Mouse (Mus musculus): ENCODE results near the gene Cyp4f39. TPM values are rescaled to one million over a fixed set of nuclear protein-coding genes. Genes with fewer than 3 reads are reported as not detected.

The Cyp4f39 gene
- polyA plus RNA-seq, 1 experiment from 2014 or later = 3.5 TPM

GRCm38 (mm10) chr17:32435151-32435550, 17.4 kb upstream of the Cyp4f39 start:
- no peak overlapping the region for H3K4me3 ChIP-seq
- H3K9me3 ChIP-seq = no peaks in the 10 kb centered on the region
- no peaks in the 10 kb centered on the region for H3K4me1 ChIP-seq
- no peak for ATAC-seq (ENCODE audit: insufficient number of reproducible peaks, insufficient read depth, low FRiP score, low TSS enrichment, low read depth)
- H3K9ac ChIP-seq = 0 out of 2 replicates have a peak overlapping the region, but pooled peaks have one; percentile 27
- H3K27ac ChIP-seq = no peak overlapping the region
- H3K4me2 ChIP-seq = no peak overlapping the region
- H3K27me3 ChIP-seq = no peaks in the 10 kb centered on the region
- 69% methylated on average over 5 of the region's 5 CpGs for WGBS
- no peaks in the 10 kb centered on the region for H3K36me3 ChIP-seq

- Histone ChIP-seq H3K9ac (no peak overlapping the region), H3K27ac (no peak overlapping the region)
Observed at GRCm38 (mm10) chr17:32437106-32437505, 15.4 kb upstream of the Cyp4f39 start.

GRCm38 (mm10) chr17:32443245-32443644, 9.3 kb upstream of the Cyp4f39 start:
- Histone ChIP-seq H3K4me1 (no peaks in the 10 kb centered on the region), H3K9me3 (peaks cover 4% of the 10 kb centered on the region; the same call in 1 of the 2 replicates), H3K4me2 (no peak overlapping the region), H3K4me3 (no peak overlapping the region), H3K27me3 (0 out of 2 replicates have a peak, but pooled peaks cover 11% of the 10 kb centered on the region), H3K27ac (no peak overlapping the region), H3K9ac (no peak overlapping the region), H3K36me3 (no peaks in the 10 kb centered on the region)
- ATAC-seq (ENCODE audit: insufficient number of reproducible peaks, insufficient read depth, low FRiP score, low TSS enrichment, low read depth) = no peak
- WGBS = 80% methylated on average over 6 of the region's 6 CpGs

More at GRCm38 (mm10) chr17:32437106-32437505, 15.4 kb upstream of the Cyp4f39 start:
- no peak for ATAC-seq (ENCODE audit: insufficient number of reproducible peaks, insufficient read depth, low FRiP score, low TSS enrichment, low read depth)
- Histone ChIP-seq H3K9me3 (no peaks in the 10 kb centered on the region), H3K36me3 (no peaks in the 10 kb centered on the region), H3K4me2 (no peak overlapping the region), H3K4me3 (no peak overlapping the region), H3K27me3 (0 out of 2 replicates have a peak, but pooled peaks cover 7% of the 10 kb centered on the region), H3K4me1 (no peaks in the 10 kb centered on the region)
- 87% methylated on average over 4 of the region's 4 CpGs for WGBS

GRCm38 (mm10) chr17:32445016-32445415, 7.5 kb upstream of the Cyp4f39 start:
- H3K36me3 ChIP-seq = no peaks in the 10 kb centered on the region
- H3K4me1 ChIP-seq = no peaks in the 10 kb centered on the region
- peaks cover 4% of the 10 kb centered on the region; the same call in 1 of the 2 replicates for H3K9me3 ChIP-seq
- H3K27ac ChIP-seq = no peak overlapping the region
- H3K9ac ChIP-seq = no peak overlapping the region
- no peak overlapping the region for H3K4me3 ChIP-seq
- 63% methylated on average over 5 of the region's 5 CpGs for WGBS
- no peak overlapping the region for H3K4me2 ChIP-seq
- ATAC-seq (ENCODE audit: insufficient number of reproducible peaks, insufficient read depth, low FRiP score, low TSS enrichment, low read depth) = no peak
- H3K27me3 ChIP-seq = 0 out of 2 replicates have a peak, but pooled peaks cover 11% of the 10 kb centered on the region

GRCm38 (mm10) chr17:32447195-32447594, 5.3 kb upstream of the Cyp4f39 start:
- Histone ChIP-seq H3K9ac (no peak overlapping the region), H3K9me3 (peaks cover 4% of the 10 kb centered on the region; the same call in 1 of the 2 replicates), H3K4me1 (peaks cover under 1% of the 10 kb centered on the region; the same call in 1 of the 2 replicates), H3K4me2 (no peak overlapping the region), H3K36me3 (no peaks in the 10 kb centered on the region), H3K27ac (no peak overlapping the region), H3K27me3 (peaks cover 8% of the 10 kb centered on the region; the same call in 1 of the 2 replicates), H3K4me3 (no peak overlapping the region)
- ATAC-seq (ENCODE audit: insufficient number of reproducible peaks, insufficient read depth, low FRiP score, low TSS enrichment, low read depth) = no peak

GRCm38 (mm10) chr17:32449042-32449441, 3.5 kb upstream of the Cyp4f39 start:
- Histone ChIP-seq H3K9me3 (peaks cover 4% of the 10 kb centered on the region; the same call in 1 of the 2 replicates), H3K9ac (no peak overlapping the region), H3K27me3 (peaks cover 21% of the 10 kb centered on the region), H3K36me3 (no peaks in the 10 kb centered on the region), H3K27ac (no peak overlapping the region), H3K4me3 (no peak overlapping the region), H3K4me2 (no peak overlapping the region), H3K4me1 (peaks cover 8% of the 10 kb centered on the region; the same call in 1 of the 2 replicates)
- WGBS = 97% methylated on average over 1 of the region's 1 CpGs
- ATAC-seq (ENCODE audit: insufficient number of reproducible peaks, insufficient read depth, low FRiP score, low TSS enrichment, low read depth) = no peak

GRCm38 (mm10) chr17:32450844-32451537, 1.5 kb upstream of the Cyp4f39 start:
- Histone ChIP-seq H3K4me3 (no peak overlapping the region), H3K27ac (no peak overlapping the region), H3K4me2 (no peak overlapping the region), H3K9ac (no peak overlapping the region), H3K27me3 (peaks cover 22% of the 10 kb centered on the region), H3K4me1 (peaks cover 8% of the 10 kb centered on the region; the same call in 1 of the 2 replicates), H3K9me3 (peaks cover 4% of the 10 kb centered on the region; the same call in 1 of the 2 replicates), H3K36me3 (no peaks in the 10 kb centered on the region)
- no peak for ATAC-seq (ENCODE audit: insufficient number of reproducible peaks, insufficient read depth, low FRiP score, low TSS enrichment, low read depth)
- WGBS = 35% methylated on average over 2 of the region's 2 CpGs

- H3K9me3 ChIP-seq = no peaks in the 10 kb centered on the region
- no peak overlapping the region for H3K4me3 ChIP-seq
- no peaks in the 10 kb centered on the region for H3K36me3 ChIP-seq
- no peak overlapping the region for H3K4me2 ChIP-seq
- H3K9ac ChIP-seq = no peak overlapping the region
- no peak for ATAC-seq (ENCODE audit: insufficient number of reproducible peaks, insufficient read depth, low FRiP score, low TSS enrichment, low read depth)
- no peak overlapping the region for H3K27ac ChIP-seq
- WGBS = 73% methylated on average over 4 of the region's 4 CpGs
- H3K27me3 ChIP-seq = peaks cover 22% of the 10 kb centered on the region
- peaks cover 8% of the 10 kb centered on the region; the same call in 1 of the 2 replicates for H3K4me1 ChIP-seq
Observed at GRCm38 (mm10) chr17:32454188-32454587, 1.7 kb downstream of the Cyp4f39 start.

GRCm38 (mm10) chr17:32454997-32455396, 2.5 kb downstream of the Cyp4f39 start:
- ATAC-seq (ENCODE audit: insufficient number of reproducible peaks, insufficient read depth, low FRiP score, low TSS enrichment, low read depth) = no peak
- H3K27me3 ChIP-seq = peaks cover 22% of the 10 kb centered on the region
- H3K27ac ChIP-seq = no peak overlapping the region
- no peaks in the 10 kb centered on the region for H3K9me3 ChIP-seq
- no peak overlapping the region for H3K4me2 ChIP-seq
- H3K9ac ChIP-seq = no peak overlapping the region
- no peaks in the 10 kb centered on the region for H3K36me3 ChIP-seq
- no peak overlapping the region for H3K4me3 ChIP-seq
- 49% methylated on average over 2 of the region's 2 CpGs for WGBS
- H3K4me1 ChIP-seq = peaks cover 8% of the 10 kb centered on the region; the same call in 1 of the 2 replicates

- Histone ChIP-seq H3K27ac (no peak overlapping the region), H3K9me3 (no peaks in the 10 kb centered on the region), H3K4me3 (no peak overlapping the region), H3K4me2 (no peak overlapping the region), H3K27me3 (no peaks in the 10 kb centered on the region), H3K9ac (no peak overlapping the region), H3K4me1 (no peaks in the 10 kb centered on the region), H3K36me3 (no peaks in the 10 kb centered on the region)
- no peak for ATAC-seq (ENCODE audit: insufficient number of reproducible peaks, insufficient read depth, low FRiP score, low TSS enrichment, low read depth)
- 51% methylated on average over 7 of the region's 7 CpGs for WGBS
Observed at GRCm38 (mm10) chr17:32468494-32468893, 16.0 kb downstream of the Cyp4f39 start.

GRCm38 (mm10) chr17:32470795-32471194, 18.3 kb downstream of the Cyp4f39 start:
- Histone ChIP-seq H3K36me3 (no peaks in the 10 kb centered on the region), H3K9ac (no peak overlapping the region), H3K27me3 (no peaks in the 10 kb centered on the region), H3K27ac (no peak overlapping the region), H3K9me3 (no peaks in the 10 kb centered on the region), H3K4me2 (no peak overlapping the region), H3K4me1 (no peaks in the 10 kb centered on the region), H3K4me3 (no peak overlapping the region)
- no peak for ATAC-seq (ENCODE audit: insufficient number of reproducible peaks, insufficient read depth, low FRiP score, low TSS enrichment, low read depth)
- WGBS = 76% methylated on average over 4 of the region's 4 CpGs

GRCm38 (mm10) chr17:32472176-32472575, 19.7 kb downstream of the Cyp4f39 start:
- no peaks in the 10 kb centered on the region for H3K4me1 ChIP-seq
- H3K9me3 ChIP-seq = no peaks in the 10 kb centered on the region
- no peak overlapping the region for H3K9ac ChIP-seq
- no peak for ATAC-seq (ENCODE audit: insufficient number of reproducible peaks, insufficient read depth, low FRiP score, low TSS enrichment, low read depth)
- no peak overlapping the region for H3K27ac ChIP-seq
- no peak overlapping the region for H3K4me3 ChIP-seq
- H3K4me2 ChIP-seq = no peak overlapping the region
- no peaks in the 10 kb centered on the region for H3K27me3 ChIP-seq
- no peaks in the 10 kb centered on the region for H3K36me3 ChIP-seq
- WGBS = 50% methylated on average over 7 of the region's 7 CpGs

Data from embryonic facial prominence, embryonic 13.5 days (tissue).